Mouse (Mus musculus): ENCODE measurements at regions not wholly inside any gene's neighbourhood (a gene's known extent, or its start where the extent isn't known, plus 50 kb on each side); places are given as distances from the start of the nearest gene placed in this dataset.

- in situ Hi-C loops (cut with MboI, MseI) = no loop called here
Observed at GRCm38 (mm10) chr10:53165036-53165435, 172.4 kb upstream of the Pln start.

DNA sequence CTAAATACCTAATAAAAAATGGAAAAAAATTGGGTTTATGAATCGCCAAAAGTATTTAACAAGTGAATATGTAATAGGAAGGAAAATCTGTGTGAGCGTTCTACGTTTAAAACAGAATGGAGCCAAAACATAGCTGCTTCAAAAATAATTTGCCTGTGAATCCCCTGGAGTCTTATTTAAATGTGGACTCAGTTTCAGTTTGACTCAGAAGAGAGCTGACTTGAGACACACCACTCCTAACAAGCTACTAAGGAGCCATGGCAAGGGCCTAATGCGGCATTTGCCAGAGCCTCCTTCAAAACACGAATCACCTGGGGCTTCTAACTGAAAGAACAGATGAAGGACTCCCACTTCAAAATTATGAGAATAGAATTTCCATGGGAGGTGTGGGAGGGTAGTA lies 169.7 kb upstream of the Pln start:
- in situ Hi-C loops (cut with MboI, MseI) = no loop called here

DNA sequence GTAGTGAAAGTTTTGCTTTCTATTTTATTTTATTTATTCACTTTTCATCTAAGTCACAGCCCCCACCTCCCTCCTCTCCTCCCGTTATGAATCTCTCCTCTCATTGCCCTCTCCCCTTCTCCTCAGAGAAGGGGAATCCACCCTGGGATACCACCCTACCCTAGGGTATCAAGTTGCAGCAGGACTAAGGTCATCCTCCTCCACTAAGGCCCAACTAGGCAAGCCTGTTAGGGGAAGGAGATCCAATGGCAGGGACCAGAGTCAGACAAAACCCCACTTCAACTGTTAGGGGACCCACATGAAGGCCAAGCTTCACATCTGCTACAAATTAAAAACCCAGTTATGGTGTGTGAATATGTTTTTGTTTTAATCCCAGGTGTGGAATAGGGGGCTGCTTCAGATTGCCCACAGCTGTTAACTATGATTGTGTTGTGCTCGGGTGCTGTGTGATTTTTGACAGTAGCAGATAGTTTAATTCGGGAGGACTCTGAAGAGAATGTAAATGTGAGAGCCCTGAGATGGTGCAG lies 163.4 kb upstream of the Pln start:
- in situ Hi-C loops (cut with MboI, MseI) = loop anchor here (10.0 kb wide), 1 partner anchor 361 kb away; no protein-coding TSS in a partner anchor

GRCm38 (mm10) chr10:53175946-53176345 lies 161.5 kb upstream of the Pln start:
- in situ Hi-C loops (cut with MboI, MseI) = loop anchor here (10.0 kb wide), 1 partner anchor 359 kb away; no protein-coding TSS in a partner anchor

DNA sequence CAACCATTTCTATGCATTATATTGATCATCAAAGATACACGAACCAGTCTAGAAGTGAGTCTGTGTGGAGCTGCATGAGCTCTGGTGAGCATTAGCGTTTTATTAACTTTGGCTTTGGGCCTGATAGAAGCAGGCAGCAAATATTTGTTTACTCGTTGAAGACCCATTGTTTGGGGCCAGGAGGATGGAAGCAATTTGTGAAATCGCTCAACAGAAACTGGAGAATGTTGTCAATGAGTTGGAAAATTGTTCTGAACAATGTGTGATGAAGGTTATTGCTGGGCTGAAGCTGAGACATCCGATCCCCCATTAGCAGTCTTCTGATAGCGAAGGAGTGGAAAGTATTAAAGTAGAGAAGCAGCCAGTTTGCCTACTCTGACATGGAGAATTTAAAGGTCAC lies 158.9 kb upstream of the Pln start:
- in situ Hi-C loops (cut with MboI, MseI) = loop anchor here (10.0 kb wide), 1 partner anchor 356 kb away; no protein-coding TSS in a partner anchor

- in situ Hi-C loops (cut with MboI, MseI) = loop anchor here (10.0 kb wide), 1 partner anchor 356 kb away; no protein-coding TSS in a partner anchor
Observed at GRCm38 (mm10) chr10:53179109-53179508, 158.4 kb upstream of the Pln start.

DNA sequence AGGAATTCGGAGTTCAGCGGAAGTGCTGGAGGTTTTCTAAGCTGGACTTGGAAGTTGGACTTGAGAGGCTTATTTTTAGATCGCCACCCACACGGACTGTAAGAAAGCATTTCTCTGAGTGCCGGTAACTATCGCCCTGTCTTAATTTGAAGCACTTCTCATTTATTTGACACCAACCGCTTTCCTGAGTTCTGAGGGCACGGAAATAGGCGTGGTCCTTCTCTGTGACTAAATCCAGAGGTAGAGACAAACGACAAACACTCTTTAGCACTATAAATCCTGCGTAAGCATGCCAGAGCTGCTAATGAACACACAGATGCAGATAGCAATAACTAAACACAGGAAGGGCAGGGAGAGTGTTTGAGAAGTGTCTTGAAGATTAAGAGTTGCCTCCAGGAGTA lies 156.7 kb upstream of the Pln start:
- in situ Hi-C loops (cut with MboI, MseI) = no loop called here

DNA sequence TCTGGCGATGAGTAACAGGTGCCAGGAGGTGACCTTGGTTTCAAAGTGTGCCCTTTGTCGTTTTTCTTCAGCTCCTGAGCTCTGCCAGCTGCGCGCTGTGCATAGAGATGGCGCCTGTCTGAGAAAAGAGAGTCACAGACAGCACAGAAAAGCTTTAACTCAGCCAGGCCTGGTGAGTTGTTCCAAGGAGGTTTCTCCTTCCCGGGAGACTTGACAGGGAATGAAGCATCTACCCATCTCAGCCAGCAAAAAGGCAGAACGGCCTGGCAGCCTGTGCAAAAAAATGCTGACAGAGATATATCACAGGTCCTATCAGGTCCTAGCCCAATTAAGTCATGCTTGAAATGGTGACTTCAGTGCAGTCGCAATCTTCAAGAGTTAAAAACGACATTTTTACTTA lies 156.1 kb upstream of the Pln start:
- in situ Hi-C loops (cut with MboI, MseI) = no loop called here

DNA sequence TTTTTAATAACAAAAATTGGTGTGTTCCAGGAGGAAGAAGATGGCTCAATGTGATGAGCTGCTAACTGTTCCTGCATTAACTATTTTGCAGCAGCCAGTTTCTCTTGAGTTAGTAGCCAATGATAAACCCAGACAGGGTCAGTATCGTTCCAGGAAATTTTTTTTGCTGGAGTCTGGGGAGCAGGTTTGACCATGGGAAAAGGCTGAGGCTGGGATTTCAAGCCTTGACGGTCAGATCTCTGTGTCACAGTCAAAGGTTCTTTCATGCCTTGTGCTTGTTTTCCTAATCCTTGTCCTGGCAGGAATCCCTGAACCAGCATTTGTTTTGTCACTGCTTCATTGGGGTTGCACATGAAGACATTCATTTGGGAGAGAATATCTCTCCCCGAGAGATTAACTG lies 129.0 kb upstream of the Pln start:
- in situ Hi-C loops (cut with MboI, MseI) = no loop called here

- in situ Hi-C loops (cut with MboI, MseI) = no loop called here
Observed at GRCm38 (mm10) chr10:53209916-53210315, 127.6 kb upstream of the Pln start.

All from T-helper 2 cell (primary cell).